Comparison of ENCODE assay signal across 9 mouse cellular contexts in the genomic region with DNA sequence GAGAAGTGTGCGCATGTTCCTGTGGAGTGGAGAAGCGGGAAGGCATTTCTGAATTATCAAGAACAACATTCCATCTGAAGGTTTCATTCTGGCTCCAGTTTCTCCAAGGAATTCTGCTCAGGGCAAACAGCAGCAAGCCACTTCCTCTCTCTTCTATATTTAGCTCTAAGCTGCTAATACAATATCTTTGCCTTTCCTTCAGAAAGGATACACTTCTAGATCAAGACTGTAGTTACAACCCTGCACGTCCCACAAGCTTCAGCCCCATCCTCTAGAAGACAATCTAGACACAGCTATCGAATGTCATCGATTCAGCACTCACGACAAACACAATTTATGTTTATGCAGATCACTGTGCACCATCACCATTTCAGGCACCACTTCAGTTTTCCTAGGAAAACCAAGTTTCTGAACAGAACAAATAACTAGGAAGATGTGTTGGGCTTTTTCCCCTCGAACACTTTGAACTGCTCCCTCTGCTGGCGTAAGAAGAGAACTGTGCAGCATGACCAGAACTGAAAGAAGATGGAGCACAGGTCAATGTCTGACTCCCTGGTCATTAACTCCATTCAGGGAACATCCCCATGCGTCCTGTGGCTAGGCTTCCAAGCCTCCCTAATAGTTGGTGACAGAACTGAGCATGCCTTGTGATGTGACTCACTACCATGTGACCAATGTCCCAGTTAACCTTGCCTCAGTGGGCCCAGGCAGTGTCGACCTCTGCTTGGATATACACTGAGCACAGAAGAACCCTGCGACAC. TPM values are rescaled to one million over a fixed set of nuclear protein-coding genes. Genes with fewer than 3 reads are reported as not detected.
A peak's percentile ranks its signal among the peaks of the same experiment; 100 is the strongest.
DNase-seq lines count a peak whose midpoint lies in the region; ATAC-seq and TF ChIP-seq lines count a peak whose summit lies in the region.
"Had no signal": no experiment of that assay in that cellular context is flagged by ENCODE, and none has a peak within 500 bp of the region (broad histone marks: within the 10 kb centered on the region; RNA-seq: fewer than 3 reads in every experiment).

No protein-coding gene starts in this region.

- H3K9ac ChIP-seq in heart, postnatal 0 days (replicated peaks; ENCODE audit: low read depth, low read length), result no peak overlapping the region
- no peak overlapping the region for H3K9ac ChIP-seq in kidney, postnatal 0 days (ENCODE audit: low read depth, low read length)

- ATAC-seq in heart, postnatal 0 days (ENCODE audit: insufficient read depth, low read depth), result peak; percentile 80
- peak; percentile 84 for ATAC-seq in kidney, postnatal 0 days (replicated peaks; ENCODE audit: low FRiP score, low read depth)

- H3K27ac ChIP-seq in embryonic facial prominence, embryonic 10.5 days (replicated peaks), result no peak overlapping the region
- H3K27ac ChIP-seq in heart, postnatal 0 days (ENCODE audit: low read depth), result peak overlapping the region; percentile 87
- peak overlapping the region; percentile 81 for H3K27ac ChIP-seq in kidney, postnatal 0 days
- H3K27ac ChIP-seq: macrophage had no signal

- TF ChIP-seq EP300 in heart, postnatal 0 days (IDR thresholded peaks at IDR 0.05; ENCODE audit: low read depth), result no peak

- DNase-seq in adrenal gland, adult (ENCODE audit: inconsistent age in 2 of 2, low spot score in 1 of 2), result peak; percentile 53 to 88
- no peak for DNase-seq in adrenal gland, adult 8-10 months
- DNase-seq in adrenal gland, postnatal 10 days, result peak; percentile 69
- peak; percentile 53 for DNase-seq in embryonic facial prominence, embryonic 10.5 days (ENCODE audit: low spot score)
- DNase-seq in heart, postnatal 0 days (ENCODE audit: low spot score), result peak; percentile 69
- peak; percentile 90 for DNase-seq in kidney, postnatal 0 days (ENCODE audit: low spot score)
- DNase-seq in lung, postnatal 10 days, result peak; percentile 78
- peak; percentile 33 for DNase-seq in ovary, postnatal 36 days (ENCODE audit: low spot score)

- H3K4me3 ChIP-seq in embryonic facial prominence, embryonic 10.5 days, result no peak overlapping the region
- H3K4me3 ChIP-seq in heart, postnatal 0 days (ENCODE audit: low read depth, low read length), result peak overlapping the region; percentile 26
- H3K4me3 ChIP-seq in kidney, postnatal 0 days (replicated peaks; ENCODE audit: low read depth, low read length), result no peak overlapping the region

- TF ChIP-seq CTCF in heart, postnatal 0 days (IDR thresholded peaks at IDR 0.05; ENCODE audit: low read depth), result peak; percentile 81
- TF ChIP-seq CTCF in kidney, postnatal 0 days (IDR thresholded peaks at IDR 0.05; ENCODE audit: low read depth), result peak; percentile 82

- no peaks in the 10 kb centered on the region for H3K9me3 ChIP-seq in embryonic facial prominence, embryonic 10.5 days
- H3K9me3 ChIP-seq in heart, postnatal 0 days (replicated peaks; ENCODE audit: control insufficient read depth, low read length), result no peaks in the 10 kb centered on the region
- no peaks in the 10 kb centered on the region for H3K9me3 ChIP-seq in kidney, postnatal 0 days (replicated peaks; ENCODE audit: low read length)

- H3K36me3 ChIP-seq in embryonic facial prominence, embryonic 10.5 days (replicated peaks), result 0 out of 2 replicates have a peak, but pooled peaks cover 2% of the 10 kb centered on the region
- H3K36me3 ChIP-seq in heart, postnatal 0 days (replicated peaks; ENCODE audit: control insufficient read depth, insufficient read depth, low read length), result no peaks in the 10 kb centered on the region
- H3K36me3 ChIP-seq in kidney, postnatal 0 days (ENCODE audit: insufficient read depth, low read length), result no peaks in the 10 kb centered on the region

- WGBS in embryonic facial prominence, embryonic 10.5 days, result 59% methylated on average over 11 of the region's 11 CpGs
- 27% methylated on average over 11 of the region's 11 CpGs for WGBS in heart, postnatal 0 days
- WGBS in kidney, postnatal 0 days, result 42% methylated on average over 11 of the region's 11 CpGs

- H3K4me1 ChIP-seq in embryonic facial prominence, embryonic 10.5 days, result no peaks in the 10 kb centered on the region
- H3K4me1 ChIP-seq in heart, postnatal 0 days (ENCODE audit: control insufficient read depth, insufficient read depth), result peaks cover 24% of the 10 kb centered on the region; the same call in 1 of the 2 replicates
- no peaks in the 10 kb centered on the region for H3K4me1 ChIP-seq in kidney, postnatal 0 days (replicated peaks; ENCODE audit: insufficient read depth, low read length)

- no peaks in the 10 kb centered on the region for H3K27me3 ChIP-seq in embryonic facial prominence, embryonic 10.5 days (replicated peaks; ENCODE audit: low read depth, poor library complexity, severe bottlenecking)
- H3K27me3 ChIP-seq in heart, postnatal 0 days (ENCODE audit: control insufficient read depth, insufficient read depth, low read length), result no peaks in the 10 kb centered on the region
- H3K27me3 ChIP-seq in kidney, postnatal 0 days (ENCODE audit: insufficient read depth, low read length), result no peaks in the 10 kb centered on the region

- peak overlapping the region; percentile 60 for H3K4me2 ChIP-seq in heart, postnatal 0 days (ENCODE audit: low read depth, low read length)
- H3K4me2 ChIP-seq in kidney, postnatal 0 days (ENCODE audit: low read length), result peak overlapping the region; percentile 38

RNA-seq across cellular contexts. Expression of gene Osbpl9, which starts 54.6 kb away (rescaled TPM):
- 100 to 1,000 TPM; 123 to 159 (median 148) TPM for total RNA-seq in adrenal gland, adult 8-10 months (2022)
- 100 to 1,000 TPM; 149 to 153 TPM for total RNA-seq in adrenal gland, postnatal 10 days (2021)
- 60.0 and 61.4 TPM in 2 replicates for polyA plus RNA-seq in embryonic facial prominence, embryonic 10.5 days (2016; fragmentation: Nextera tagmentation; extraction: Ambion mirVana)
- total RNA-seq in heart, postnatal 0 days (2014; rRNA removed; ENCODE audit: low replicate concordance), result 49.7 and 68.3 TPM in 2 replicates
- polyA plus RNA-seq in heart, postnatal 0 days (2015; fragmentation: Nextera tagmentation; extraction: Ambion mirVana), result 49.0 and 49.2 TPM in 2 replicates
- polyA plus RNA-seq in kidney, postnatal 0 days (2015; fragmentation: Nextera tagmentation; extraction: Ambion mirVana), result 78.6 and 81.0 TPM in 2 replicates
